Mouse (Mus musculus) kidney, adult 2 months (tissue): ENCODE results near the gene Capn5.

Experiments
- CTCF ChIP-seq: fragments of 200-500 bp; conservative IDR thresholded peaks from 2 replicates; pipeline ENCODE4 v1.5.1; 2011; ENCODE audit warnings: low read depth, mild to moderate bottlenecking, control low read depth, low read length, moderate library complexity, mixed read lengths; ENCODE audit not compliant: insufficient read depth, insufficient read length
- POLR2A ChIP-seq: fragments of 200-500 bp; IDR thresholded peaks from one replicate; pipeline ENCODE4 v1.6.1; 2011; ENCODE audit warnings: low read depth, low read length, control low read depth

- TF ChIP-seq POLR2A (no peak), CTCF (no peak)
Measured at GRCm38 (mm10) chr7:98160041-98160740, 17.9 kb downstream of the Capn5 start.
